Mouse (Mus musculus) heart, postnatal 0 days (tissue): ENCODE data around the gene Rsu1.

ENCODE experiments used
- CTCF ChIP-seq: IDR thresholded peaks from 2 replicates; pipeline ENCODE4 v1.5.1; 2016; ENCODE audit warnings: antibody characterized with exemption, control low read depth, low read depth
- EP300 ChIP-seq: IDR thresholded peaks from 2 replicates; pipeline ENCODE4 v1.6.1; 2016; ENCODE audit warnings: antibody characterized with exemption, low read depth

- TF ChIP-seq CTCF (no peak), EP300 (no peak)
These were observed 96.8 kb downstream of the Rsu1 start for GRCm38 (mm10) chr2:13174461-13174860.
